In the genomic region with DNA sequence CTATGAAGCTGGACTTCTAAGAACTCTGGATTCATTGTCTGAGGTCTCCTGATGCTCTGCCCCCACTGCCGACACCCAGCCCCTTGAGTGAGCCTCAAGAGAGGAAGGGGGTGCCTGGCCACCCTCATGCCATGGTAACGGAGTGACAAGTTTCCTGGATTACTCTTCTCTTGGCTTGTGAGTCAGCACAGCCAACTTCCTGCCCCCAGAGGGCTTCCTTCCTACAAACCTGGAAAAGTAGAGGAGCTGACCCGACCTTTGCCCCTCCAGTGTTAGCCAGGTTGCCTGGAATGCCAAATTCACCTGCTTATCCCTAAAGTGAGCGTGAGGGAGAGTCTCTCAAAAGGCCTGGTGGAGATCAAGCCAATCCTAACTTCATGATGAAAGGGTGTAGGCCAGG, we compare ENCODE assay signal across 14 mouse cellular contexts. TPM values are rescaled to one million over a fixed set of nuclear protein-coding genes. Genes with fewer than 3 reads are reported as not detected.
A peak's percentile ranks its signal among the peaks of the same experiment; 100 is the strongest.
DNase-seq lines count a peak whose midpoint lies in the region; ATAC-seq and TF ChIP-seq lines count a peak whose summit lies in the region.
"Had no signal": no experiment of that assay in that cellular context is flagged by ENCODE, and none has a peak within 500 bp of the region (broad histone marks: within the 10 kb centered on the region; RNA-seq: fewer than 3 reads in every experiment).

No protein-coding gene starts in this region.

- intact Hi-C loops in heart, postnatal 10 days (cut with DNase I) = no loop called here

- 0 out of 2 replicates have a peak overlapping the region, but pooled peaks have one; percentile 68 for H3K4me2 ChIP-seq in heart, postnatal 0 days (ENCODE audit: low read depth, low read length)
- H3K4me2 ChIP-seq in lung, embryonic 15.5 days = 0 out of 2 replicates have a peak overlapping the region, but pooled peaks have one; percentile 1

- no peak overlapping the region for H3K4me3 ChIP-seq in heart, postnatal 0 days (ENCODE audit: low read depth, low read length)
- peak overlapping the region; percentile 41 for H3K4me3 ChIP-seq in bone marrow, adult 2 months (replicated peaks; ENCODE audit: control insufficient read depth, low read depth, low read length)
- H3K4me3 ChIP-seq in lung, embryonic 15.5 days = no peak overlapping the region
- H3K4me3 ChIP-seq: erythroblast, embryonic 14.5 days had no signal

- 62% methylated on average over 4 of the region's 4 CpGs for WGBS in heart, postnatal 0 days
- 29% methylated on average over 4 of the region's 4 CpGs for WGBS in bone marrow, adult 2 months
- WGBS in lung, embryonic 15.5 days = 70% methylated on average over 4 of the region's 4 CpGs

- no peak for TF ChIP-seq POLR2A in bone marrow, adult 2 months (IDR thresholded peaks at IDR 0.05; ENCODE audit: borderline replicate concordance, control insufficient read depth, low read depth, low read length)

- ATAC-seq in heart, postnatal 0 days (ENCODE audit: insufficient read depth, low read depth) = no peak
- ATAC-seq in lung, embryonic 15.5 days (ENCODE audit: borderline replicate concordance, extremely low read depth, low FRiP score, low TSS enrichment) = no peak

- no peaks in the 10 kb centered on the region for H3K36me3 ChIP-seq in heart, postnatal 0 days (replicated peaks; ENCODE audit: control insufficient read depth, insufficient read depth, low read length)
- H3K36me3 ChIP-seq in lung, embryonic 15.5 days = no peaks in the 10 kb centered on the region

- H3K27me3 ChIP-seq in heart, postnatal 0 days (ENCODE audit: control insufficient read depth, insufficient read depth, low read length) = no peaks in the 10 kb centered on the region
- H3K27me3 ChIP-seq in lung, embryonic 15.5 days = no peaks in the 10 kb centered on the region

- H3K27ac ChIP-seq in heart, postnatal 0 days (ENCODE audit: low read depth) = no peak overlapping the region
- H3K27ac ChIP-seq in bone marrow, adult 2 months (ENCODE audit: control insufficient read depth, insufficient read depth, low read depth, low read length, poor library complexity) = peak overlapping the region; percentile 11; the same call in 1 of the 2 replicates
- H3K27ac ChIP-seq in lung, embryonic 15.5 days = no peak overlapping the region

- no peaks in the 10 kb centered on the region for H3K9me3 ChIP-seq in heart, postnatal 0 days (replicated peaks; ENCODE audit: control insufficient read depth, low read length)
- no peaks in the 10 kb centered on the region for H3K9me3 ChIP-seq in lung, embryonic 15.5 days

- no peak for DNase-seq in heart, postnatal 0 days (ENCODE audit: low spot score)
- DNase-seq in heart, postnatal 10 days = no peak
- peak; percentile 62 for DNase-seq in kidney, adult 9 months
- no peak for DNase-seq in c-Kit-positive CD71-positive TER-119-positive erythroid progenitor cells, embryonic 14.5 days (ENCODE audit: low spot score)
- DNase-seq in thymus, postnatal 0 days (ENCODE audit: low spot score) = no peak
- no peak for DNase-seq in gastrocnemius, postnatal 10 days
- DNase-seq: adrenal gland, adult 2 months; cerebellum, postnatal 14 days had no signal

- no peak for TF ChIP-seq EP300 in heart, postnatal 0 days (IDR thresholded peaks at IDR 0.05; ENCODE audit: low read depth)

- no peak overlapping the region for H3K9ac ChIP-seq in heart, postnatal 0 days (replicated peaks; ENCODE audit: low read depth, low read length)
- H3K9ac ChIP-seq in lung, embryonic 15.5 days = no peak overlapping the region

- no peak; the same call in 1 of the 2 replicates for TF ChIP-seq CTCF in heart, postnatal 0 days (IDR thresholded peaks at IDR 0.05; ENCODE audit: low read depth)
- no peak for TF ChIP-seq CTCF in bone marrow, adult 2 months (IDR thresholded peaks at IDR 0.05; ENCODE audit: control insufficient read depth, insufficient read depth, low read length)

- peaks cover 34% of the 10 kb centered on the region for H3K4me1 ChIP-seq in heart, postnatal 0 days (ENCODE audit: control insufficient read depth, insufficient read depth)
- H3K4me1 ChIP-seq in bone marrow, adult 2 months (ENCODE audit: control insufficient read depth, insufficient read depth, low read length) = peaks cover 2% of the 10 kb centered on the region
- H3K4me1 ChIP-seq in lung, embryonic 15.5 days = peaks cover 39% of the 10 kb centered on the region

RNA-seq across cellular contexts. Expression of gene Orai1, which starts 2.6 kb away (rescaled TPM):
- 23.9 and 43.4 TPM in 2 replicates for total RNA-seq in heart, postnatal 0 days (2014; rRNA removed; ENCODE audit: low replicate concordance)
- 18.7 and 21.2 TPM in 2 replicates for polyA plus RNA-seq in heart, postnatal 0 days (2015; fragmentation: Nextera tagmentation; extraction: Ambion mirVana)
- total RNA-seq in heart, postnatal 10 days (2021) = 10 to 100 TPM; 18.7 to 20.2 TPM
- 18.0 and 30.8 TPM in 2 replicates for polyA plus RNA-seq in bone marrow, adult 2 months (2011; ENCODE audit: insufficient read depth, insufficient read length, low replicate concordance, missing spikeins)
- 18.2 and 20.0 TPM in 2 replicates for polyA plus RNA-seq in lung, embryonic 15.5 days (2015; fragmentation: Nextera tagmentation; extraction: Ambion mirVana)
- 16.1 and 17.3 TPM in 2 replicates for polyA plus RNA-seq in thymus, postnatal 0 days (2015; fragmentation: Nextera tagmentation; extraction: Ambion mirVana)
- total RNA-seq in gastrocnemius, postnatal 10 days (2021) = 10 to 100 TPM; 43.8 to 45.4 TPM

RNA-seq across cellular contexts. Expression of gene Kdm2b, which starts 27.9 kb away (rescaled TPM):
- total RNA-seq in heart, postnatal 0 days (2014; rRNA removed; ENCODE audit: low replicate concordance) = 29.3 and 38.8 TPM in 2 replicates
- 12.4 and 14.7 TPM in 2 replicates for polyA plus RNA-seq in heart, postnatal 0 days (2015; fragmentation: Nextera tagmentation; extraction: Ambion mirVana)
- 10 to 100 TPM; 23.1 to 23.3 TPM for total RNA-seq in heart, postnatal 10 days (2021)
- polyA plus RNA-seq in bone marrow, adult 2 months (2011; ENCODE audit: insufficient read depth, insufficient read length, low replicate concordance, missing spikeins) = 17.4 and 24.2 TPM in 2 replicates
- 36.4 and 38.1 TPM in 2 replicates for polyA plus RNA-seq in lung, embryonic 15.5 days (2015; fragmentation: Nextera tagmentation; extraction: Ambion mirVana)
- polyA plus RNA-seq in thymus, postnatal 0 days (2015; fragmentation: Nextera tagmentation; extraction: Ambion mirVana) = 29.6 and 31.8 TPM in 2 replicates
- total RNA-seq in gastrocnemius, postnatal 10 days (2021) = 10 to 100 TPM; 18.4 to 23.8 TPM

RNA-seq across cellular contexts. Expression of gene Morn3, which starts 29.3 kb away (rescaled TPM):
- not detected in 2 replicates for total RNA-seq in heart, postnatal 0 days (2014; rRNA removed; ENCODE audit: low replicate concordance)
- 0.36 TPM in 1 of 2 replicates, not detected in the other for polyA plus RNA-seq in heart, postnatal 0 days (2015; fragmentation: Nextera tagmentation; extraction: Ambion mirVana)
- not detected for total RNA-seq in heart, postnatal 10 days (2021)
- 5.3 TPM in 1 of 2 replicates, not detected in the other for polyA plus RNA-seq in bone marrow, adult 2 months (2011; ENCODE audit: insufficient read depth, insufficient read length, low replicate concordance, missing spikeins)
- polyA plus RNA-seq in lung, embryonic 15.5 days (2015; fragmentation: Nextera tagmentation; extraction: Ambion mirVana) = 1.3 and 1.5 TPM in 2 replicates
- 0.58 and 0.60 TPM in 2 replicates for polyA plus RNA-seq in thymus, postnatal 0 days (2015; fragmentation: Nextera tagmentation; extraction: Ambion mirVana)
- total RNA-seq in gastrocnemius, postnatal 10 days (2021) = not detected
- total RNA-seq: adrenal gland, adult 2 months; gastrocnemius, adult 18-20 months; megakaryocyte-erythroid progenitor cell, adult 5-6 weeks had no signal
- polyA plus RNA-seq: adrenal gland, adult 2 months; erythroblast, embryonic 14.5 days; spleen, adult 2 months had no signal

RNA-seq across cellular contexts. Expression of gene Tmem120b, which starts 50.7 kb away (rescaled TPM):
- 6.5 and 8.7 TPM in 2 replicates for total RNA-seq in heart, postnatal 0 days (2014; rRNA removed; ENCODE audit: low replicate concordance)
- 10.7 and 11.1 TPM in 2 replicates for polyA plus RNA-seq in heart, postnatal 0 days (2015; fragmentation: Nextera tagmentation; extraction: Ambion mirVana)
- total RNA-seq in heart, postnatal 10 days (2021) = 10 to 100 TPM; 11.1 to 11.7 TPM
- 33.5 and 38.8 TPM in 2 replicates for polyA plus RNA-seq in bone marrow, adult 2 months (2011; ENCODE audit: insufficient read depth, insufficient read length, low replicate concordance, missing spikeins)
- 12.8 and 14.0 TPM in 2 replicates for polyA plus RNA-seq in lung, embryonic 15.5 days (2015; fragmentation: Nextera tagmentation; extraction: Ambion mirVana)
- polyA plus RNA-seq in thymus, postnatal 0 days (2015; fragmentation: Nextera tagmentation; extraction: Ambion mirVana) = 33.2 and 35.9 TPM in 2 replicates
- 10 to 100 TPM; 16.3 to 16.9 TPM for total RNA-seq in gastrocnemius, postnatal 10 days (2021)
